Comparison of ENCODE assay signal across 8 mouse cellular contexts in genomic region chr14:47567962-47568652, GRCm38 (mm10). TPM values are rescaled to one million over a fixed set of nuclear protein-coding genes. Genes with fewer than 3 reads are reported as not detected.
A peak's percentile ranks its signal among the peaks of the same experiment; 100 is the strongest.
DNase-seq lines count a peak whose midpoint lies in the region; ATAC-seq and TF ChIP-seq lines count a peak whose summit lies in the region.

No protein-coding gene starts in this region.

- H3K9ac ChIP-seq in kidney, embryonic 14.5 days (ENCODE audit: low read depth, low read length), result peak overlapping the region; percentile 77
- H3K9ac ChIP-seq in limb, embryonic 15.5 days, result peak overlapping the region; percentile 77

- peak; percentile 92 for DNase-seq in A20 (ENCODE audit: low read depth, low spot score)
- peak; percentile 96 for DNase-seq in heart, adult 9 months (ENCODE audit: low spot score in 2 of 2)
- peak; percentile 75 to 81 for DNase-seq in monocyte, adult 2 months (ENCODE audit: low read depth in 1 of 2, low spot score in 2 of 2)
- peak; percentile 80 to 87 for DNase-seq in spleen, postnatal 36 days (ENCODE audit: low spot score in 2 of 2)

- peak overlapping the region; percentile 71 for H3K4me2 ChIP-seq in kidney, embryonic 14.5 days (replicated peaks; ENCODE audit: low read depth, low read length)
- H3K4me2 ChIP-seq in limb, embryonic 15.5 days, result peak overlapping the region; percentile 88

- TF ChIP-seq CTCF in bone marrow macrophage, adult 2 months (IDR thresholded peaks at IDR 0.05; ENCODE audit: low read depth, low read length), result no peak
- no peak for TF ChIP-seq CTCF in embryonic fibroblast, embryonic 13.5 days (IDR thresholded peaks at IDR 0.05; ENCODE audit: borderline replicate concordance, insufficient read depth, low read length)

- peak overlapping the region; percentile 78 for H3K4me3 ChIP-seq in bone marrow macrophage, adult 2 months (ENCODE audit: insufficient read depth, low read length)
- peak overlapping the region; percentile 95 for H3K4me3 ChIP-seq in embryonic fibroblast, embryonic 13.5 days (ENCODE audit: insufficient read depth, low read length)
- H3K4me3 ChIP-seq in kidney, embryonic 14.5 days (ENCODE audit: low read length), result peak overlapping the region; percentile 94
- H3K4me3 ChIP-seq in limb, embryonic 15.5 days, result peak overlapping the region; percentile 91

- no peaks in the 10 kb centered on the region for H3K27me3 ChIP-seq in kidney, embryonic 14.5 days (ENCODE audit: control insufficient read depth, insufficient read depth, low read length)
- H3K27me3 ChIP-seq in limb, embryonic 15.5 days, result no peaks in the 10 kb centered on the region

- peaks cover 3% of the 10 kb centered on the region; the same call in 1 of the 2 replicates for H3K4me1 ChIP-seq in bone marrow macrophage, adult 2 months (ENCODE audit: control insufficient read depth, insufficient read depth, low read length)
- no peaks in the 10 kb centered on the region for H3K4me1 ChIP-seq in embryonic fibroblast, embryonic 13.5 days (ENCODE audit: control insufficient read depth, insufficient read depth, low read length)
- H3K4me1 ChIP-seq in kidney, embryonic 14.5 days (ENCODE audit: control insufficient read depth, insufficient read depth, low read length), result peaks cover 4% of the 10 kb centered on the region; the same call in 1 of the 2 replicates
- H3K4me1 ChIP-seq in limb, embryonic 15.5 days, result peaks cover 4% of the 10 kb centered on the region

- H3K27ac ChIP-seq in bone marrow macrophage, adult 2 months (ENCODE audit: insufficient read depth, low read depth, low read length), result peak overlapping the region; percentile 47
- no peak overlapping the region for H3K27ac ChIP-seq in embryonic fibroblast, embryonic 13.5 days (ENCODE audit: insufficient read depth, low read length)
- H3K27ac ChIP-seq in kidney, embryonic 14.5 days (ENCODE audit: low read depth, low read length), result no peak overlapping the region
- H3K27ac ChIP-seq in limb, embryonic 15.5 days, result no peak overlapping the region

- no peaks in the 10 kb centered on the region for H3K9me3 ChIP-seq in kidney, embryonic 14.5 days (ENCODE audit: control insufficient read depth, low read length)
- H3K9me3 ChIP-seq in limb, embryonic 15.5 days, result no peaks in the 10 kb centered on the region

- peak; percentile 100 for ATAC-seq in kidney, embryonic 14.5 days (ENCODE audit: low FRiP score, low TSS enrichment)
- peak; percentile 97 for ATAC-seq in limb, embryonic 15.5 days (ENCODE audit: insufficient number of reproducible peaks, low FRiP score, low TSS enrichment, low read depth)

- TF ChIP-seq POLR2A in bone marrow macrophage, adult 2 months (IDR thresholded peaks at IDR 0.05; ENCODE audit: borderline replicate concordance, low read depth, low read length), result peak; percentile 29; the same call in 1 of the 2 replicates
- peak; percentile 56; the same call in 1 of the 2 replicates for TF ChIP-seq POLR2A in embryonic fibroblast, embryonic 13.5 days (IDR thresholded peaks at IDR 0.05; ENCODE audit: low read depth, low read length)

- no peaks in the 10 kb centered on the region; the same call in 1 of the 2 replicates for H3K36me3 ChIP-seq in kidney, embryonic 14.5 days (ENCODE audit: control insufficient read depth, insufficient read depth, low read length)
- H3K36me3 ChIP-seq in limb, embryonic 15.5 days, result peaks cover 4% of the 10 kb centered on the region; the same call in 1 of the 2 replicates

- under 1% methylated on average over 46 of the region's 46 CpGs for WGBS in kidney, embryonic 14.5 days
- under 1% methylated on average over 46 of the region's 46 CpGs for WGBS in limb, embryonic 15.5 days

RNA-seq across cellular contexts. Expression of gene Atg14, which starts 2.3 kb away (rescaled TPM):
- 14.0 and 16.7 TPM in 2 replicates for polyA plus RNA-seq in bone marrow macrophage, adult 2 months (2012; ENCODE audit: insufficient read depth, insufficient read length, missing spikeins)
- polyA plus RNA-seq in embryonic fibroblast, embryonic 13.5 days (2011; ENCODE audit: insufficient read length, low read depth, missing spikeins), result 7.4 and 10.4 TPM in 2 replicates
- polyA plus RNA-seq in kidney, embryonic 14.5 days (2014; fragmentation: Nextera tagmentation; extraction: Ambion mirVana), result 9.2 and 16.9 TPM in 2 replicates
- 17.3 and 17.4 TPM in 2 replicates for polyA plus RNA-seq in limb, embryonic 15.5 days (2015; fragmentation: Nextera tagmentation; extraction: Ambion mirVana)
